Mouse (Mus musculus): ENCODE results near the gene Ssh2.

DNA sequence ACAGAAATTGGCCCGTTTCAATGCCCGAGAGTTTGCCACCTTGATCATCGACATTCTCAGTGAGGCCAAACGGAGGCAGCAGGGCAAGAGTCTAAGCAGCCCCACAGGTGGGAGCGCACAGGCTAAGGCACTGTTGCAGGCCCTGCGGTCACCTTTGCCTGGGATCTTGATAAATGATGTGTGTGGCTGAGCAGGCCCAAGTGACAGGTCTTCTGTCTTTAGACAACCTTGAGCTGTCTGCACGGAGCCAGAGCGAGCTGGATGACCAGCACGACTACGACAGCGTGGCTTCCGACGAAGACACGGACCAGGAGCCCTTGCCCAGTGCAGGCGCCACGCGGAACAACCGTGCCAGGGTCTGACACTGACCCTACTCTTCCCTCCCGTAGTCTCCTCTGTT is 288.3 kb downstream of the Ssh2 start:
- TF ChIP-seq CTCF (conservative IDR thresholded peaks at IDR 0.05; ENCODE audit: insufficient read depth, insufficient read length, low read depth, low read length), result no peak
- TF ChIP-seq POLR2A (IDR thresholded peaks at IDR 0.05; ENCODE audit: low read depth, low read length), result no peak

All from kidney, adult 2 months (tissue).